Mouse (Mus musculus) midbrain, embryonic 12.5 days (tissue): ENCODE data around the gene Vkorc1l1. TPM values are rescaled to one million over a fixed set of nuclear protein-coding genes. Genes with fewer than 3 reads are reported as not detected.

ENCODE experiments used
- ATAC-seq: fragments of 200-750 bp; cut with Nextera tagmentation; 2 replicates; pipeline ENCODE4 v1.8.0; 2017; ENCODE audit warnings: low read depth, moderate TSS enrichment, moderate library complexity; ENCODE audit not compliant: low FRiP score
- H3K27ac ChIP-seq: fragments of 300-500 bp; sonication (generic); replicated peaks from 2 replicates; pipeline ENCODE4 v1.5.1; 2016; ENCODE audit warnings: mild to moderate bottlenecking
- H3K27me3 ChIP-seq: fragments of 300-500 bp; sonication (generic); 2 replicates; pipeline ENCODE4 v1.6.1; 2016; ENCODE audit warnings: mild to moderate bottlenecking
- H3K36me3 ChIP-seq: fragments of 300-500 bp; sonication (generic); 2 replicates; pipeline ENCODE4 v1.6.1; 2016
- H3K4me1 ChIP-seq: fragments of 300-500 bp; sonication (generic); 2 replicates; pipeline ENCODE4 v1.6.1; 2016
- H3K4me2 ChIP-seq: fragments of 300-500 bp; sonication (generic); replicated peaks from 2 replicates; pipeline ENCODE4 v1.6.1; 2016; ENCODE audit warnings: mild to moderate bottlenecking, moderate library complexity
- H3K4me3 ChIP-seq: fragments of 300-500 bp; sonication (generic); 2 replicates; pipeline ENCODE4 v1.5.1; 2016; ENCODE audit warnings: mild to moderate bottlenecking
- H3K9ac ChIP-seq: fragments of 300-500 bp; sonication (generic); replicated peaks from 2 replicates; pipeline ENCODE4 v1.6.1; 2016; ENCODE audit warnings: mild to moderate bottlenecking, moderate library complexity
- H3K9me3 ChIP-seq: fragments of 300-500 bp; sonication (generic); 2 replicates; pipeline ENCODE4 v1.6.1; 2016; ENCODE audit warnings: mild to moderate bottlenecking
- WGBS: fragments of 180-500 bp; shearing (Covaris S2); methylation state at CpG from one replicate; pipeline ENCODE4 v1.1.7; 2016; 5-methylcytosine and 5-hydroxymethylcytosine counted together
- polyA plus RNA-seq: library from polyadenylated mRNA; unstranded; fragments of >200 nt; fragmentation: Nextera tagmentation; extraction: Ambion mirVana; gene quantifications from 2 replicates; pipeline ENCODE4 v1.2.1, GENCODE M21; 2016

Vkorc1l1 gene
- polyA plus RNA-seq, 1 experiment from 2014 or later, result 41.8 TPM

- H3K27me3 ChIP-seq, result no peaks in the 10 kb centered on the region
- ATAC-seq, result no peak
- no peak overlapping the region for H3K4me3 ChIP-seq
- peaks cover 22% of the 10 kb centered on the region for H3K36me3 ChIP-seq
- no peak overlapping the region for H3K4me2 ChIP-seq
- WGBS, result 77% methylated on average over 6 of the region's 6 CpGs
- H3K9me3 ChIP-seq, result peaks cover 24% of the 10 kb centered on the region
- H3K9ac ChIP-seq, result no peak overlapping the region
- no peak overlapping the region for H3K27ac ChIP-seq
- H3K4me1 ChIP-seq, result no peaks in the 10 kb centered on the region
These were observed 66.3 kb downstream of the Vkorc1l1 start for GRCm38 (mm10) chr5:130008034-130008590.

- H3K4me3 ChIP-seq, result no peak overlapping the region
- no peak overlapping the region for H3K9ac ChIP-seq
- WGBS, result 95% methylated on average over 4 of the region's 4 CpGs
- H3K27me3 ChIP-seq, result no peaks in the 10 kb centered on the region
- H3K4me1 ChIP-seq, result no peaks in the 10 kb centered on the region
- no peak for ATAC-seq
- H3K9me3 ChIP-seq, result peaks cover 15% of the 10 kb centered on the region
- no peak overlapping the region for H3K27ac ChIP-seq
- H3K4me2 ChIP-seq, result no peak overlapping the region
- H3K36me3 ChIP-seq, result peaks cover 22% of the 10 kb centered on the region
These were observed 68.0 kb downstream of the Vkorc1l1 start for GRCm38 (mm10) chr5:130009784-130010183.

GRCm38 (mm10) chr5:130010961-130011360 lies 69.2 kb downstream of the Vkorc1l1 start:
- Histone ChIP-seq H3K9ac (no peak overlapping the region), H3K4me1 (no peaks in the 10 kb centered on the region), H3K4me2 (no peak overlapping the region), H3K27me3 (no peaks in the 10 kb centered on the region), H3K4me3 (no peak overlapping the region), H3K27ac (no peak overlapping the region), H3K36me3 (peaks cover 33% of the 10 kb centered on the region), H3K9me3 (peaks cover 13% of the 10 kb centered on the region)
- 97% methylated on average over 5 of the region's 5 CpGs for whole genome bisulfite sequencing
- no peak for ATAC-seq

GRCm38 (mm10) chr5:130015104-130015503 lies 73.3 kb downstream of the Vkorc1l1 start:
- Histone ChIP-seq H3K9ac (no peak overlapping the region), H3K9me3 (peaks cover 9% of the 10 kb centered on the region), H3K27ac (no peak overlapping the region), H3K4me3 (no peak overlapping the region), H3K4me2 (no peak overlapping the region), H3K4me1 (no peaks in the 10 kb centered on the region), H3K36me3 (peaks cover 37% of the 10 kb centered on the region), H3K27me3 (no peaks in the 10 kb centered on the region)
- no peak for ATAC-seq
- WGBS, result 96% methylated on average over 3 of the region's 3 CpGs

GRCm38 (mm10) chr5:130019461-130019860 lies 77.7 kb downstream of the Vkorc1l1 start:
- WGBS, result 82% methylated on average over 8 of the region's 8 CpGs

GRCm38 (mm10) chr5:130021361-130021966 lies 79.7 kb downstream of the Vkorc1l1 start:
- ATAC-seq, result no peak
- no peak overlapping the region for H3K4me2 ChIP-seq
- H3K4me3 ChIP-seq, result no peak overlapping the region
- H3K9ac ChIP-seq, result no peak overlapping the region
- H3K4me1 ChIP-seq, result peaks cover 10% of the 10 kb centered on the region
- H3K9me3 ChIP-seq, result no peaks in the 10 kb centered on the region
- H3K27ac ChIP-seq, result no peak overlapping the region
- 58% methylated on average over 5 of the region's 5 CpGs for WGBS
- H3K36me3 ChIP-seq, result 0 out of 2 replicates have a peak, but pooled peaks cover under 1% of the 10 kb centered on the region
- H3K27me3 ChIP-seq, result 0 out of 2 replicates have a peak, but pooled peaks cover 6% of the 10 kb centered on the region

More at GRCm38 (mm10) chr5:130019461-130019860, 77.7 kb downstream of the Vkorc1l1 start:
- Histone ChIP-seq H3K27me3 (no peaks in the 10 kb centered on the region), H3K27ac (no peak overlapping the region), H3K9me3 (no peaks in the 10 kb centered on the region), H3K4me3 (no peak overlapping the region), H3K4me1 (peaks cover 10% of the 10 kb centered on the region), H3K9ac (no peak overlapping the region), H3K4me2 (no peak overlapping the region), H3K36me3 (peaks cover 15% of the 10 kb centered on the region)
- no peak for ATAC-seq

- no peak overlapping the region for H3K9ac ChIP-seq
- H3K4me2 ChIP-seq, result no peak overlapping the region
- peaks cover 14% of the 10 kb centered on the region; the same call in 1 of the 2 replicates for H3K27me3 ChIP-seq
- H3K9me3 ChIP-seq, result no peaks in the 10 kb centered on the region
- H3K4me1 ChIP-seq, result peaks cover 10% of the 10 kb centered on the region
- no peak for ATAC-seq
- 79% methylated on average over 7 of the region's 7 CpGs for WGBS
- H3K4me3 ChIP-seq, result no peak overlapping the region
- H3K27ac ChIP-seq, result no peak overlapping the region
- no peaks in the 10 kb centered on the region for H3K36me3 ChIP-seq
These were observed 80.6 kb downstream of the Vkorc1l1 start for GRCm38 (mm10) chr5:130022366-130022765.

- WGBS, result 39% methylated on average over 12 of the region's 12 CpGs
- peaks cover 14% of the 10 kb centered on the region; the same call in 1 of the 2 replicates for H3K27me3 ChIP-seq
- 0 out of 2 replicates have a peak overlapping the region, but pooled peaks have one; percentile 20 for H3K9ac ChIP-seq
- H3K4me2 ChIP-seq, result peak overlapping the region; percentile 73
- H3K9me3 ChIP-seq, result no peaks in the 10 kb centered on the region
- H3K4me3 ChIP-seq, result peak overlapping the region; percentile 52; the same call in 1 of the 2 replicates
- peaks cover 10% of the 10 kb centered on the region for H3K4me1 ChIP-seq
- H3K27ac ChIP-seq, result no peak overlapping the region
- no peak for ATAC-seq
- H3K36me3 ChIP-seq, result no peaks in the 10 kb centered on the region
These were observed 81.4 kb downstream of the Vkorc1l1 start for GRCm38 (mm10) chr5:130023067-130023766.

- ATAC-seq, result peak; percentile 89
- H3K27me3 ChIP-seq, result peaks cover 14% of the 10 kb centered on the region; the same call in 1 of the 2 replicates
- peak overlapping the region; percentile 63 for H3K27ac ChIP-seq
- H3K4me1 ChIP-seq, result peaks cover 10% of the 10 kb centered on the region
- H3K4me2 ChIP-seq, result peak overlapping the region; percentile 73
- H3K4me3 ChIP-seq, result peak overlapping the region; percentile 52
- WGBS, result under 1% methylated on average over 32 of the region's 32 CpGs
- H3K9me3 ChIP-seq, result no peaks in the 10 kb centered on the region
- no peaks in the 10 kb centered on the region for H3K36me3 ChIP-seq
- H3K9ac ChIP-seq, result peak overlapping the region; percentile 45
These were observed 82.2 kb downstream of the Vkorc1l1 start for GRCm38 (mm10) chr5:130023767-130024539.

GRCm38 (mm10) chr5:130027134-130027533 lies 85.4 kb downstream of the Vkorc1l1 start:
- peaks cover 6% of the 10 kb centered on the region for H3K4me1 ChIP-seq
- peaks cover 14% of the 10 kb centered on the region; the same call in 1 of the 2 replicates for H3K27me3 ChIP-seq
- H3K4me3 ChIP-seq, result no peak overlapping the region
- no peak for ATAC-seq
- no peak overlapping the region for H3K4me2 ChIP-seq
- no peak overlapping the region for H3K27ac ChIP-seq
- H3K9me3 ChIP-seq, result no peaks in the 10 kb centered on the region
- H3K36me3 ChIP-seq, result no peaks in the 10 kb centered on the region
- H3K9ac ChIP-seq, result no peak overlapping the region
- 75% methylated on average over 5 of the region's 5 CpGs for WGBS

GRCm38 (mm10) chr5:130027696-130028095 lies 85.9 kb downstream of the Vkorc1l1 start:
- peaks cover 14% of the 10 kb centered on the region; the same call in 1 of the 2 replicates for H3K27me3 ChIP-seq
- 86% methylated on average over 7 of the region's 7 CpGs for WGBS
- no peaks in the 10 kb centered on the region for H3K36me3 ChIP-seq
- no peak for ATAC-seq
- H3K27ac ChIP-seq, result no peak overlapping the region
- no peak overlapping the region for H3K4me2 ChIP-seq
- H3K9ac ChIP-seq, result no peak overlapping the region
- no peak overlapping the region for H3K4me3 ChIP-seq
- H3K4me1 ChIP-seq, result peaks cover 6% of the 10 kb centered on the region
- no peaks in the 10 kb centered on the region for H3K9me3 ChIP-seq
